Mouse (Mus musculus) layer of hippocampus, postnatal 10 days (tissue): Measurements from ENCODE around the gene Scd4. TPM values are rescaled to one million over a fixed set of nuclear protein-coding genes. Genes with fewer than 3 reads are reported as not detected.

Experiments
- DNase-seq, 2 experiments: peaks; one replicate each; pipeline ENCODE4 v3.0.0; 2021; ENCODE audit warnings: low spot score in 2 of 2
- long read RNA-seq: library from polyadenylated mRNA; stranded (forward); transcript quantifications from one replicate; pipeline ENCODE4 v2.0.0, GENCODE M21; 2023
- total RNA-seq, 2 experiments: library from RNA; stranded (reverse); gene quantifications; 2 replicates each; pipeline ENCODE4 v1.2.3; 2021

Scd4 gene
- total RNA-seq = 1 to 10 TPM; 1.5 to 2.8 TPM
- long read RNA-seq = 0 reads

GRCm38 (mm10) chr19:44332833-44333623, at the start of gene Scd4:
Gene Scd4, plus strand, starts transcription at chr19:44333092.
- DNase-seq = peak in 1 of 2 experiments; percentile 47

GRCm38 (mm10) chr19:44283157-44284024, 49.5 kb upstream of the Scd4 start:
- peak in 1 of 2 experiments; percentile 17 for DNase-seq

GRCm38 (mm10) chr19:44284025-44284695, 48.7 kb upstream of the Scd4 start:
- peak; percentile 89 to 91 for DNase-seq

DNA sequence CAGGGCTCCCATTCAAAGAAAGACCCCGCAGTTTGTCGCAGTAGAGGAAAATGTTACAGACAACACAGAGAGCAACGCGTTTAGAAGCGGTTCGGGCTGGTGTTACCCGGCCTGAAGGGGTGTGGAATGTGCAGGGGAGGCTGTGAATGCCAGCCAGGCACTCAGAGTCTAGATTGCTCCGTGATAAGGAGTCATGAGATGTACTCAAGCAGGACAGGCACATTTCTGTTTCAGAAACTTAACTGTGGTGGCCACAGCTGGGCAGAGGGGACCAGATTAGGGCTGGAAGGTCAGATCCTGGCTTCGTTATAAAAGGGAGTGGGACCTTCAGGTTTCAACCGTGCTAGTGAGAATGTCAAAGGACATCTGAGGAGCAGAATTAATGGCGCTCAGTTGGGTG, 48.2 kb upstream of the Scd4 start:
- no peak for DNase-seq

GRCm38 (mm10) chr19:44285554-44285953, 47.3 kb upstream of the Scd4 start:
- DNase-seq = peak in 1 of 2 experiments; percentile 2

DNA sequence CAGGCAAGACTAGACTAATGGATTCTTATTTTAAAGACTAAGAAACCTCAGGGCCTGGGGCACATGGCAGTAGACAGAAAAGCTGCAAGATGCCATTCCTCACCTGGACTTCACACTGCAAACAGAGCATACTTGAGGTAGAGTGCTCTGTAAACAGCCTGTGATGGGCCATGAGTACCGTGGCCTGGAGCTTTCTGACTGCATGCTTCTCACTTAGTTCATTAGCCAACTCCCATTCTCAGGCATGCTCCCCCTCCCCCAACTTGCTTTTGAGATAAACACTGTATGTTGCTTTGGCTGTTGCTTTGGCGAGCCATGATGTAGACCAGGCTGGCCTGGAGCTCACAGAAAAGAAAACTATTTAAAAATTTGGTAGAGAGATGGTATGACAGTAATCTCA, 46.8 kb upstream of the Scd4 start:
- DNase-seq = peak in 1 of 2 experiments; percentile 1

DNA sequence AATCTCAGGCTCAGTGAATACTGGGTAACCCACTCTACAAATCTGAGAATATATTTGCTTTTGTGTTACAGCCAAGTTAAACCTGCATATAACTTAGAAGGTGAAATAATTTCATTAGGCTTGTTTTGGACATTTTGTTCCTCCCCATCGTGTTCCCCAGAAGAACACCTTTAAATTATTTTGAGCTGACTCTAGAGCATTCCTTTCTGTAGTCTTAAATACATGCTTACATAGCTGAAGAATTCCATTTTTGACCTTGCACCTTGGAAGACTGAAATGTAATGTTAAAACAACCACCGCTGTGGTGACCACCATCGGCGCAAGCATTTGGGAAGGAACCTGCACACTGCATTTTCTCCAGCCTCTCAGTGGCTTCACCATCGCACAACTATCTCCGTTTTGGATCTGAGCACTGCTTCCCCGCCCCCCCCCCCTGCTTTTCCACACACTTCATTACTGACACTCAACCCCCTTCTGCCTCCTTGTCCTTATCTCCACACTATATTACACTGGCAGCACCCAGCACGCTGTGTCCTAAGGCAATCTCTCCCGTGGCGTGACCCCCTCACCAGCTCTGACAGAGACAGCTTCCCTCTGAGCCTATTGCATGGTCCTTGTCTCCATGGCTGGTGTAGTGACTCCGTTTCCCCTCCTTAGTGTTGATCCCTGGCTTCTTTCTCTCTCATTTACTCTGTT, 45.3 kb upstream of the Scd4 start:
- DNase-seq = peak in 1 of 2 experiments; percentile 1

DNA sequence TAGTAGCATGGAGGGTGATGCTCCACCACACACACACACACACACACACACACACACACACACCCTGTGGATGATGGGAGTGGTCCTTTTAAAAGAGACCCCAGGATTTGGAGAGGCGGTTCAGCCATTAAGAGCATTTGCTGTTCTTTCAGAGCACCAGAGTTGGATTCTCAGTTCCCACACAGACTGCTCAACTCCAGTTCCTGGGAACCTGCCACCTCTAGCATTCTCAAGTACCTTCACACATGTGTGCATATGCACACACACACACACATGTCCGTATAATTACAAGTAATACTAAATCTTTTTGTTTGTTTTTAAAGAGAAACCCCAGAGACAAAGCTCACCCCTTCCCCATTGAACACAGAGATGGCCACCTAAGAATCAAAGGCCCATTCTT, 40.8 kb upstream of the Scd4 start:
- DNase-seq = no peak

- no peak for DNase-seq
Observed at GRCm38 (mm10) chr19:44292483-44292882, 40.4 kb upstream of the Scd4 start.

DNA sequence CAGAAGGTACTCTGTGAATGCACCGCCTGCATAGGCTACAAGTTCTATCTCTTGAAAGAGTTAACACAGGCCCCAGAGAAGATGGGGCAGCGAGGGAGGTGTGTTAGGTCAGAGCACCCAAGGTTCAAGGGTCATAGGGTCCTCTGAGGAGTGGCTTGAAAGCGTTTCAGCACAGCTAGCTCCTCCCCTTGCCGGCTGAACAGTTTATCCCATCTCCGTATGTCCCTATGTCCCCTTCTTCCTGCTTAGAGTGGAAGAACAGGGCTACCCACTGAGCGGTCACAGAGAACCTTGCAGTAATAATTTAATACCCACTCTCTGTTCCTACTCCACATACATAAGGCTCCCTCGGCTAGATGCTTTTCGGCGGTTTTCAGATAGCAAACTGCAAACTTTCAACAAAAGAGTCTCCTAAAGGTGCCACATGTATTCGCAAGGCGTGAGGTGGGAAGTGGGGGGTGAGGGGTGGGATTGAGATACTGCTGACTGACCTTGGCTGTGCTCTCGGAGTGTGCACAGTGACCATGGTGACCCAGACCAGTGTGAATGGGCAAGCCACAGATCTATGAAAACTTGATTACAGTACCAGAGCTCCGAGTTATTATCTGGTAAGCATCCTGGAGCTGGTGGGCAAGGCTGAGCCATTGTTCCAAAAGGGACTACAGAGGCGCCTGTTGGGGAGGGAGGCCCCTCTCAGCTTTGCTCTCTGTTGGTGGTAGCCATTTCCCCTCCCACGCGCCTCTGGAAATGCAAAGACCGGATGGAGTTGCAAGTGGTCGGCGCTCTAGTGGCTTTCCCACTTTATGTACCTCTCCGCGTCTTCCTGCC, 39.7 kb upstream of the Scd4 start, which contains the start of gene Scd2:
Gene Scd2 (plus strand): TSS at position 734 of the 828 bp plus-strand sequence.
- no peak for DNase-seq

DNA sequence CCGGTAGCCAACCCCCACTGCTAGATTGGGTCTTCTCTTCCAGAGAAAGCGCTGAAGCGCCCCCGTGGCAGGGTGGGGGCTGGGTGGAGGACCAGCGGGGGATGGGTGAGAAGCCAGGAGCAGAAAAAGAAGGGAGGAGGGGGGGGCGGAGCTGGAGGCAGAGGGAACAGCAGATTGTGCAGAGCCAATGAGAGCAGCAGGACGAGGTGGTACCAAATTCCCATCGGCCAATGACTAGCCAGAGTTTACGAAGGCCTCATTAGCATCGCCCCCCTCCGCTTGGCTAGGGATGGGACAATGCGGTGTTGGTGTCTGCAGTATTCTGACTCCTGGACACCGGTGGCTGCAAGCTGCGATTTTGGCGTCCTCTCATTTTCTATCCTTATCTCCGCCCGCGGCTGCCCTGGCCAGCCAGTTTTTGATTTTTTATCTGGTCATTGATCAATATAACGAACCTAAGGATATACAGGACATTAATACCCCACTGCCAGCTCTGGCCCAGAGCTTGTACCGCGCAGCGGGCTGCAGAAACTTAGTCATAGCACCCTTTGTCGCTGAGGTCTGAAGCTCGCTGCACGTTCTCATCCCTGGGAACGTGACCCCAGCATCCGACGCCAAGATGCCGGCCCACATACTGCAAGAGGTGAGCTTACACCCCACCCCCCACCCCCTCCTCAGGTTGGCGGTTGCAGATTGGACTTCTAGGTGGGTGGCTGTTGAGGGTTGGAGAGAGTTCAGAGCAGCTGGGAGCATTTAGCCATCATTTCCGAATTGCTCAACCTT, 38.9 kb upstream of the Scd4 start:
- DNase-seq = peak; percentile 87 to 91

DNA sequence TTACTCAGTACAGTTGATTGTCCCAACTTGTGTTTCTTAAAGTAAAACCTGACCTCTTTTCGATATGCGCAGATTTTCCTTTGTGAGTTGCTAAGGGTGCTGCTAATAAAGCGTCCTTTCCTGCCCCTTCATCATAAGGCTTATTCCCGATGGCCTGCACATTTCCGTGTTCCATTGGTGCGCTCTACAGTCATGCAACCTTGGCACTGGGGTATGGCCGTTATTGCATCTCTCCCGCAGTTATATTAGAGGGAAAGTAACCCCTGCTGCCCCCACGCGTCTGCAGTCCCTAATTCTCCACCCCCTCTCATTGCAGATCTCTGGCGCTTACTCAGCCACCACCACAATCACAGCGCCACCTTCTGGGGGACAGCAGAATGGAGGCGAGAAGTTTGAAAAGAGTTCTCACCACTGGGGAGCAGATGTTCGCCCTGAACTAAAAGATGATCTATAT, 38.3 kb upstream of the Scd4 start:
- DNase-seq = peak; percentile 93 to 94

DNA sequence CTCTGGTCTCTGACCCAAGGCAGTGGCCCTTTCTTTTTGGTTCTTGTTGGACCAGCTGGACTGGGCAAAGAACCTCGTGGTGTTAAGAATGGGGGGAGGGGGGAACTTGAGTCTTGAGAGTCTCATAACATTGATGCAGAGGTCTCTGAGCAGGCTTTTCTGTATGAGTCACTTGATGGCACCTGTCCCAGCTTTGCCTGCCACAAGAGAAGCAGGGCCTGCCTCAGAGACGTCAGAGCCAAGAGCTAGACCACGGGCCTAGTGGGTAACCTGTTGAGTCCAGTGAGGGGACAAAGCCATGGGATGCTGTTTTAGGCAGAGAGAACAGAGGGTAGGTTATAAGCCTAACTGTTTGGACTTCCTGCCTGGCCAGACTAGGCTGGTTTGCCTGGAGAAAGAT, 37.6 kb upstream of the Scd4 start:
- DNase-seq = no peak

- peak; percentile 89 to 92 for DNase-seq
Observed at GRCm38 (mm10) chr19:44295741-44296140, 37.2 kb upstream of the Scd4 start.

GRCm38 (mm10) chr19:44296186-44296585, 36.7 kb upstream of the Scd4 start:
- DNase-seq = no peak

DNA sequence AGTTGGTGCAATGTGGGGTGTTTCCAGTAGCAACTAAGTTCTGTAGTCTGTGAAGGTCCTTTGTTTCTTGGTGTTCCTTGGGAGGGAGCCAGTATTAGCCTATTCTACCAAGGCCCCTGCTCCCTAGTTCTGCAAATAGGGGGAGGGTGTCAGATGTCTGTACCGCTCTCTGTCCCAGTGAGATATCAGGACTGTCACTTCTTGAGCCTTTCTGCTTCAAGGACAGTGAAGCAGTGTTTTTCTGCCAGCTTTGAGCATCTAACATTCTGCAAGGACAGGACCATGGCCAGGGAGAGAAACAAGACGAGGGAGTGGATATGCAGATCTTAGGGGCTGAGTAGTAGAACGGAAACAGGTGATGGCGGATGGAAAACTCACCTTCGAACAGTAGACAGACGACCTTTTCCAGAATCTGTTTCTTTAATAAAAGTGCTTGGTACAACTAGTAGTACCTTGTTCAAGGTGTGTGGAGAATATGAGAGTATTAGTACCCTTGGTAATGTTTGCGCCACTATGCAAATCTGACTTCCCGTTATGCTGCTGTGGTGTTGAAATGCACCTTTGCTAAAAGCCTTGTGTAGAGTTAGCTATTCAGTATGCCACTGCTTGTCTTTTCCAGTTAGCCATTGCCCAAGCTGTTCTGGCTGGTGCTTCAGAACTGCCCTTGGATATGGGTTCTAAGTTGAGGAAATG, 35.7 kb upstream of the Scd4 start:
- DNase-seq = no peak

GRCm38 (mm10) chr19:44297862-44298261, 35.0 kb upstream of the Scd4 start:
- DNase-seq = no peak

GRCm38 (mm10) chr19:44299078-44299477, 33.8 kb upstream of the Scd4 start:
- DNase-seq = no peak
